Comparison of ENCODE assay signal across 16 mouse cellular contexts in genomic region chr8:84536917-84537316, GRCm38 (mm10).
A peak's percentile ranks its signal among the peaks of the same experiment; 100 is the strongest.
DNase-seq lines count a peak whose midpoint lies in the region; ATAC-seq and TF ChIP-seq lines count a peak whose summit lies in the region.
"Had no signal": no experiment of that assay in that cellular context is flagged by ENCODE, and none has a peak within 500 bp of the region (broad histone marks: within the 10 kb centered on the region; RNA-seq: fewer than 3 reads in every experiment).

No protein-coding gene starts in this region.

- no peaks in the 10 kb centered on the region for H3K36me3 ChIP-seq in heart, adult 2 months (ENCODE audit: control insufficient read depth, insufficient read depth, low read length)
- H3K36me3 ChIP-seq in heart, embryonic 12.5 days, result no peaks in the 10 kb centered on the region
- H3K36me3 ChIP-seq in liver, postnatal 0 days (replicated peaks; ENCODE audit: insufficient read depth, low read length), result no peaks in the 10 kb centered on the region
- H3K36me3 ChIP-seq in liver, embryonic 11.5 days (ENCODE audit: control insufficient read depth, insufficient read depth, low read length), result no peaks in the 10 kb centered on the region
- H3K36me3 ChIP-seq in ES-Bruce4 (ENCODE audit: control insufficient read depth, insufficient read depth, low read length, poor library complexity, severe bottlenecking), result peaks cover 3% of the 10 kb centered on the region
- H3K36me3 ChIP-seq: intestine, embryonic 15.5 days had no signal

- no peak overlapping the region for H3K4me2 ChIP-seq in heart, embryonic 12.5 days
- no peak overlapping the region for H3K4me2 ChIP-seq in liver, postnatal 0 days (ENCODE audit: low read depth, low read length)
- no peak overlapping the region for H3K4me2 ChIP-seq in liver, embryonic 11.5 days
- H3K4me2 ChIP-seq: forebrain, embryonic 12.5 days; intestine, embryonic 15.5 days; midbrain, embryonic 12.5 days had no signal

- WGBS in heart, adult 2 months, result 83% methylated on average over 5 of the region's 5 CpGs
- 73% methylated on average over 5 of the region's 5 CpGs for WGBS in heart, embryonic 12.5 days
- WGBS in liver, postnatal 0 days (ENCODE audit: insufficient replicate concordance), result 66% methylated on average over 5 of the region's 5 CpGs
- WGBS in liver, embryonic 11.5 days, result 74% methylated on average over 5 of the region's 5 CpGs

- no peaks in the 10 kb centered on the region for H3K79me2 ChIP-seq in heart, adult 2 months (replicated peaks; ENCODE audit: control insufficient read depth, insufficient read depth, low read length)

- H3K27ac ChIP-seq in heart, adult 2 months, result no peak overlapping the region
- no peak overlapping the region for H3K27ac ChIP-seq in heart, embryonic 12.5 days (ENCODE audit: poor library complexity, severe bottlenecking)
- H3K27ac ChIP-seq in liver, postnatal 0 days (ENCODE audit: low read depth), result no peak overlapping the region
- no peak overlapping the region for H3K27ac ChIP-seq in liver, embryonic 11.5 days (ENCODE audit: low read depth, low read length)
- no peak overlapping the region for H3K27ac ChIP-seq in ES-Bruce4 (ENCODE audit: insufficient read depth, low read length)
- H3K27ac ChIP-seq: embryonic facial prominence, embryonic 10.5 days; forebrain, embryonic 12.5 days; intestine, embryonic 15.5 days; midbrain, embryonic 12.5 days had no signal

- intact Hi-C loops in heart, adult 2 months (cut with DNase I), result no loop called here

- H3K9ac ChIP-seq in heart, adult 2 months (ENCODE audit: low read depth, low read length), result no peak overlapping the region
- no peak overlapping the region for H3K9ac ChIP-seq in heart, embryonic 12.5 days
- H3K9ac ChIP-seq in liver, postnatal 0 days (replicated peaks), result no peak overlapping the region
- H3K9ac ChIP-seq in liver, embryonic 11.5 days (ENCODE audit: low read depth, low read length), result no peak overlapping the region
- no peak overlapping the region for H3K9ac ChIP-seq in ES-Bruce4 (ENCODE audit: low read depth, poor library complexity, severe bottlenecking)
- H3K9ac ChIP-seq: forebrain, embryonic 12.5 days; intestine, embryonic 15.5 days; midbrain, embryonic 12.5 days had no signal

- no peak for TF ChIP-seq EP300 in heart, adult 2 months (IDR thresholded peaks at IDR 0.05; ENCODE audit: insufficient read depth, low read depth, low read length)
- TF ChIP-seq EP300 in liver, postnatal 0 days (IDR thresholded peaks at IDR 0.05; ENCODE audit: low read depth), result no peak
- no peak for TF ChIP-seq EP300 in ES-Bruce4 (IDR thresholded peaks at IDR 0.05; ENCODE audit: insufficient read depth, low read depth, low read length)

- no peak for ATAC-seq in heart, embryonic 12.5 days (ENCODE audit: insufficient number of reproducible peaks, low FRiP score)
- ATAC-seq in liver, postnatal 0 days, result no peak
- no peak for ATAC-seq in liver, embryonic 11.5 days (replicated peaks; ENCODE audit: low FRiP score)
- ATAC-seq: intestine, embryonic 15.5 days had no signal

- no peak for TF ChIP-seq POLR2A in heart, adult 2 months (IDR thresholded peaks at IDR 0.05; ENCODE audit: insufficient read depth, low read depth, low read length)
- TF ChIP-seq POLR2A in ES-Bruce4 (IDR thresholded peaks at IDR 0.05; ENCODE audit: insufficient read depth, low read length), result no peak

- no peak for DNase-seq in heart, adult 2 months
- no peak for DNase-seq in liver, postnatal 0 days
- DNase-seq in liver, embryonic 11.5 days (ENCODE audit: low spot score), result no peak
- peak; percentile 13 for DNase-seq in induced T-regulatory cell, adult 2 months (ENCODE audit: low read depth)
- DNase-seq in adrenal gland, postnatal 4 days (ENCODE audit: low spot score in 2 of 2), result no peak
- DNase-seq: adrenal gland, postnatal 14 days; cerebellum, adult 18-20 months; gastrocnemius, postnatal 36 days; left cerebral cortex, postnatal 4 days; thymus, adult 2 months had no signal

- H3K27me3 ChIP-seq in heart, adult 2 months (ENCODE audit: control insufficient read depth, insufficient read depth, low read length), result no peaks in the 10 kb centered on the region
- no peaks in the 10 kb centered on the region for H3K27me3 ChIP-seq in heart, embryonic 12.5 days (replicated peaks)
- H3K27me3 ChIP-seq in liver, postnatal 0 days (ENCODE audit: insufficient read depth, low read length), result no peaks in the 10 kb centered on the region
- no peaks in the 10 kb centered on the region for H3K27me3 ChIP-seq in liver, embryonic 11.5 days (replicated peaks; ENCODE audit: control insufficient read depth, insufficient read depth, low read length)
- H3K27me3 ChIP-seq in ES-Bruce4 (ENCODE audit: control insufficient read depth, insufficient read depth, low read length, poor library complexity, severe bottlenecking), result no peaks in the 10 kb centered on the region
- H3K27me3 ChIP-seq: forebrain, embryonic 12.5 days; intestine, embryonic 15.5 days; midbrain, embryonic 12.5 days had no signal

- 0 out of 2 replicates have a peak, but pooled peaks cover 3% of the 10 kb centered on the region for H3K9me3 ChIP-seq in heart, embryonic 12.5 days (replicated peaks)
- no peaks in the 10 kb centered on the region; the same call in 1 of the 2 replicates for H3K9me3 ChIP-seq in liver, postnatal 0 days (ENCODE audit: low read length)
- no peaks in the 10 kb centered on the region for H3K9me3 ChIP-seq in liver, embryonic 11.5 days (ENCODE audit: control insufficient read depth, low read length)
- peaks cover 6% of the 10 kb centered on the region; the same call in 1 of the 2 replicates for H3K9me3 ChIP-seq in ES-Bruce4 (replicated peaks; ENCODE audit: control insufficient read depth, insufficient read depth, low read length, poor library complexity, severe bottlenecking)
- H3K9me3 ChIP-seq: forebrain, embryonic 12.5 days; intestine, embryonic 15.5 days; midbrain, embryonic 12.5 days had no signal

- peak; percentile 34 for TF ChIP-seq CTCF in heart, adult 2 months (IDR thresholded peaks at IDR 0.05)
- TF ChIP-seq CTCF in liver, postnatal 0 days (IDR thresholded peaks at IDR 0.05; ENCODE audit: low read depth), result peak; percentile 27
- peak; percentile 46 for TF ChIP-seq CTCF in ES-Bruce4 (IDR thresholded peaks at IDR 0.05; ENCODE audit: low read depth, low read length)

- no peaks in the 10 kb centered on the region for H3K4me1 ChIP-seq in heart, adult 2 months (ENCODE audit: control insufficient read depth, insufficient read depth, low read length)
- no peaks in the 10 kb centered on the region for H3K4me1 ChIP-seq in heart, embryonic 12.5 days (replicated peaks)
- no peaks in the 10 kb centered on the region for H3K4me1 ChIP-seq in liver, postnatal 0 days (ENCODE audit: insufficient read depth)
- no peaks in the 10 kb centered on the region for H3K4me1 ChIP-seq in liver, embryonic 11.5 days (replicated peaks; ENCODE audit: control insufficient read depth, insufficient read depth, low read length)
- H3K4me1 ChIP-seq in ES-Bruce4 (ENCODE audit: control insufficient read depth, insufficient read depth, low read length), result no peaks in the 10 kb centered on the region
- H3K4me1 ChIP-seq: embryonic facial prominence, embryonic 10.5 days; forebrain, embryonic 12.5 days; intestine, embryonic 15.5 days; midbrain, embryonic 12.5 days had no signal

- no peak overlapping the region for H3K4me3 ChIP-seq in heart, adult 2 months
- H3K4me3 ChIP-seq in heart, embryonic 12.5 days, result no peak overlapping the region
- no peak overlapping the region for H3K4me3 ChIP-seq in liver, postnatal 0 days (ENCODE audit: low read depth, low read length)
- H3K4me3 ChIP-seq in liver, embryonic 11.5 days (ENCODE audit: low read depth, low read length), result no peak overlapping the region
- no peak overlapping the region for H3K4me3 ChIP-seq in ES-Bruce4 (ENCODE audit: low read depth, low read length)
- H3K4me3 ChIP-seq: embryonic facial prominence, embryonic 10.5 days; forebrain, embryonic 12.5 days; intestine, embryonic 15.5 days; midbrain, embryonic 12.5 days had no signal
